Mouse (Mus musculus) layer of hippocampus, postnatal 10 days (tissue): ENCODE measurements around the gene Cul3. TPM values are rescaled to one million over a fixed set of nuclear protein-coding genes. Genes with fewer than 3 reads are reported as not detected.

Source experiments
- total RNA-seq, 2 experiments: library from RNA; stranded (reverse); gene quantifications; 2 replicates each; pipeline ENCODE4 v1.2.3; 2021

Gene Cul3
- total RNA-seq, 2 experiments from 2014 or later = 119 to 135 TPM

Other genes starting within 250 kb of the Cul3 start
- 1 to 10 TPM; 1.2 to 1.5 TPM for gene Fam124b, start 122.0 kb downstream of the Cul3 start, total RNA-seq
- not detected for gene Gm45261, start 121.0 kb upstream of the Cul3 start, total RNA-seq